Mouse (Mus musculus) midbrain, embryonic 11.5 days (tissue): ENCODE measurements at regions not wholly inside any gene's neighbourhood (a gene's known extent, or its start where the extent isn't known, plus 50 kb on each side); places are given as distances from the start of the nearest gene placed in this dataset.

ENCODE experiments used
- ATAC-seq: fragments of 200-750 bp; cut with Nextera tagmentation; 2 replicates; pipeline ENCODE4 v1.8.0; 2017; ENCODE audit warnings: moderate TSS enrichment, moderate library complexity; ENCODE audit not compliant: low FRiP score
- DNase-seq: peaks from one replicate; pipeline ENCODE4 v3.0.0; 2015; ENCODE audit warnings: low spot score; ENCODE audit errors: missing footprints
- H3K27ac ChIP-seq: fragments of 300-500 bp; sonication (generic); 2 replicates; pipeline ENCODE4 v1.5.1; 2014; ENCODE audit warnings: low read depth, low read length
- H3K27me3 ChIP-seq: fragments of 300-500 bp; sonication (generic); 2 replicates; pipeline ENCODE4 v1.6.1; 2014; ENCODE audit warnings: mild to moderate bottlenecking, low read length, moderate library complexity, mixed read lengths; ENCODE audit not compliant: control insufficient read depth, insufficient read depth
- H3K36me3 ChIP-seq: fragments of 300-500 bp; sonication (generic); 2 replicates; pipeline ENCODE4 v1.6.1; 2014; ENCODE audit warnings: mild to moderate bottlenecking, low read length, moderate library complexity, mixed read lengths; ENCODE audit not compliant: control insufficient read depth, insufficient read depth
- H3K4me1 ChIP-seq: fragments of 300-500 bp; sonication (generic); 2 replicates; pipeline ENCODE4 v1.6.1; 2014; ENCODE audit warnings: low read length; ENCODE audit not compliant: control insufficient read depth, insufficient read depth
- H3K4me2 ChIP-seq: fragments of 300-500 bp; sonication (generic); 2 replicates; pipeline ENCODE4 v1.6.1; 2014; ENCODE audit warnings: mild to moderate bottlenecking, moderate library complexity
- H3K4me3 ChIP-seq: fragments of 300-500 bp; sonication (generic); 2 replicates; pipeline ENCODE4 v1.5.1; 2014; ENCODE audit warnings: low read depth, low read length
- H3K9ac ChIP-seq: fragments of 300-500 bp; sonication (generic); 2 replicates; pipeline ENCODE4 v1.6.1; 2014; ENCODE audit warnings: low read length
- H3K9me3 ChIP-seq: fragments of 300-500 bp; sonication (generic); 2 replicates; pipeline ENCODE4 v1.6.1; 2016; ENCODE audit warnings: low read length; ENCODE audit not compliant: control insufficient read depth
- WGBS: fragments of 180-500 bp; shearing (Covaris S2); extraction: QIAGEN DNeasy Blood & Tissue Kit; methylation state at CpG from one replicate; pipeline ENCODE4 v1.1.7; 2014; 5-methylcytosine and 5-hydroxymethylcytosine counted together

DNA sequence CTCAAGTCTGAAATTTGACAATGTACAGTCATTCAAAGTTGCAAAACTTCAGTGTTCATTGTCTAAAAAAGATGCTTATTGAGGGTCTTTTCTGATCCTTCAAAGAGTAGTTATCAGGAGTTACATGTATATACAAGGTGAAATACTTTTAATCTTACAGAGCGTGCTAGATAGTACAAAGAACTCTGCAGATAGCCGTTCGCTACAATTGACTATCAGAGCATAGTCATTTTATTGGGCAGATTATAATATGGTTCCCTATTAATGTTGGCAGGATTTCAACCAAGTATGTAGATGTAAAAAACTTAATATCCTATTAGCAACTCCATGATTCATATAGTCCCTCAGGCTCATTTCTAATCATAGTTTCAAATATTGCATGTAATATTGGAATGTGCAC is 1114.7 kb upstream of the Cited2 start:
- Histone ChIP-seq H3K4me3 (no peak overlapping the region), H3K4me2 (no peak overlapping the region), H3K4me1 (no peaks in the 10 kb centered on the region), H3K36me3 (no peaks in the 10 kb centered on the region), H3K27me3 (no peaks in the 10 kb centered on the region), H3K27ac (no peak overlapping the region), H3K9ac (no peak overlapping the region), H3K9me3 (no peaks in the 10 kb centered on the region)
- 91% methylated on average over 3 of the region's 3 CpGs for WGBS
- DNase-seq (no peak), ATAC-seq (no peak)

DNA sequence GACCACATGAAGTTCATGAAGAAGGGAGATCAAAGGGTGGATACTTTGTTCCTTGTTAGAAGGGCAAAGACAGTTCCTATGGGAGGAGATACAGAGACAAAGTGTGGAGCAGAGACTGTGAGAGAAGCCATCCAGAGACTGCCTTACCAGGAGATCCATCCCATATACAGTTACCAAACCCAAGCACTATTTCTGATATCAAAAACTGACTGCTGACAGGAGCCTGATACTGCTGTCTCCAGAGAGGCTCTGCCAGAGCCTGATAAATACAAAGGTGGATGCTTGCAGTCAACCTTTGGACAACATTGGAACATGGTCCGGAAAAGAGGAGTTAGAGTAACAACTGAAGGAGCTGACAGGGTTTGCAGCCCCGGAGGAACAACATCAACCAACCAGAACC is 1104.3 kb upstream of the Cited2 start:
- H3K9me3 ChIP-seq: no peaks in the 10 kb centered on the region
- no peak overlapping the region for H3K4me3 ChIP-seq
- no peak overlapping the region for H3K9ac ChIP-seq
- no peak for ATAC-seq
- no peaks in the 10 kb centered on the region for H3K4me1 ChIP-seq
- no peaks in the 10 kb centered on the region for H3K27me3 ChIP-seq
- WGBS: 79% methylated on average over 2 of the region's 2 CpGs
- no peak overlapping the region for H3K27ac ChIP-seq
- H3K4me2 ChIP-seq: no peak overlapping the region
- no peak for DNase-seq
- no peaks in the 10 kb centered on the region for H3K36me3 ChIP-seq

- no peaks in the 10 kb centered on the region for H3K36me3 ChIP-seq
- no peaks in the 10 kb centered on the region for H3K9me3 ChIP-seq
- WGBS: 86% methylated on average over 2 of the region's 2 CpGs
- DNase-seq (no peak), ATAC-seq (no peak)
- no peak overlapping the region for H3K27ac ChIP-seq
- no peak overlapping the region for H3K4me3 ChIP-seq
- no peak overlapping the region for H3K4me2 ChIP-seq
- H3K27me3 ChIP-seq: no peaks in the 10 kb centered on the region
- H3K9ac ChIP-seq: no peak overlapping the region
- no peaks in the 10 kb centered on the region for H3K4me1 ChIP-seq
These were observed 1103.4 kb upstream of the Cited2 start for GRCm38 (mm10) chr10:16619584-16619983.

- Histone ChIP-seq H3K27ac (no peak overlapping the region), H3K9ac (no peak overlapping the region), H3K9me3 (no peaks in the 10 kb centered on the region), H3K4me1 (no peaks in the 10 kb centered on the region), H3K27me3 (no peaks in the 10 kb centered on the region), H3K36me3 (no peaks in the 10 kb centered on the region), H3K4me3 (no peak overlapping the region), H3K4me2 (no peak overlapping the region)
- ATAC-seq: no peak
- 73% methylated on average over 6 of the region's 6 CpGs for WGBS
- no peak for DNase-seq
These were observed 1102.0 kb upstream of the Cited2 start for GRCm38 (mm10) chr10:16620804-16621559.

DNA sequence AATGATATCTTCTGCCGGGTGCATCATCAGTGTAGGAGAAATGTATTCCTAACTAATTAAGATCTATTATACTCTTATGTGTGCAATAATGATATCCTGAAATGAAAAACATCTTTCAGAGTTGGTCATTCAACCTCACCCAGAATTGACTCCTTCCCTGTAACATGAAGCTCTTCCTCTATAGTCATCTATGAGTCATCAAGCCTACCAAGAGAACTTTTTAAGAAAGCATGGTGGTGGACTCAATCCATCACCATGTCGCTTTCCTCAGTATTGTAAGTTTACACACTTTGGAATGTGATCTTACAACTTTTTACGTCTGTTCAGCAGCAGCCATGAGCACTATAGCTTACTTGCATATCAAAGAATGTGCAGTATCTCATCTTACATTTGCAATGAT is 1100.2 kb upstream of the Cited2 start:
- Histone ChIP-seq H3K36me3 (no peaks in the 10 kb centered on the region), H3K9ac (no peak overlapping the region), H3K4me1 (no peaks in the 10 kb centered on the region), H3K27me3 (no peaks in the 10 kb centered on the region), H3K4me3 (no peak overlapping the region), H3K4me2 (no peak overlapping the region), H3K9me3 (no peaks in the 10 kb centered on the region), H3K27ac (no peak overlapping the region)
- 90% methylated on average over 3 of the region's 3 CpGs for WGBS
- DNase-seq (no peak), ATAC-seq (no peak)

DNA sequence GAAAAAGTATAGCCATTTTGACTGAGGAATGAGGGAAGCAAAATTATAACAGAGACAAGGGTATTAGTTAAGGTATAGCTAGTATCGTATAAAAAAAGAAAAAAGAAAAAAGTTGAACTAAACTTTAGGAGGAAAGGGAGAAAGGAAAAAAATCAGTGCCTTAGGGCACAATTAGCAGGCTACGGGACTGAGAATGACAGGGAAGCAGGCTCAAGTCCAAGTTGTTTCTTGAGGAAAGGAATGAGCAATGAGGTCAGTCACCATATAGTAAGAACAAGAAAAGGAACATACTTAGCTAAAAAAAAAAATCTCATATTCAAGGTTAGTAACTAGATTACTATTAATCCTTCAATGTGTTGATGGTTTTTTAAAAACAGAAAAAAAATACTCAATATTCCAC is 1089.8 kb upstream of the Cited2 start:
- Histone ChIP-seq H3K27me3 (no peaks in the 10 kb centered on the region), H3K27ac (no peak overlapping the region), H3K9me3 (no peaks in the 10 kb centered on the region), H3K4me3 (no peak overlapping the region), H3K4me2 (no peak overlapping the region), H3K9ac (no peak overlapping the region), H3K4me1 (peaks cover 2% of the 10 kb centered on the region; the same call in 1 of the 2 replicates), H3K36me3 (no peaks in the 10 kb centered on the region)
- 88% methylated on average over 2 of the region's 2 CpGs for WGBS
- DNase-seq: no peak
- ATAC-seq: no peak

GRCm38 (mm10) chr10:16635463-16635862 is 1087.6 kb upstream of the Cited2 start:
- H3K27ac ChIP-seq: no peak overlapping the region
- 79% methylated on average over 2 of the region's 2 CpGs for WGBS

GRCm38 (mm10) chr10:16637006-16637405 is 1086.0 kb upstream of the Cited2 start:
- Histone ChIP-seq H3K9me3 (no peaks in the 10 kb centered on the region), H3K4me3 (no peak overlapping the region), H3K36me3 (no peaks in the 10 kb centered on the region), H3K4me1 (peaks cover 3% of the 10 kb centered on the region; the same call in 1 of the 2 replicates), H3K4me2 (no peak overlapping the region), H3K27ac (no peak overlapping the region), H3K27me3 (no peaks in the 10 kb centered on the region), H3K9ac (no peak overlapping the region)
- ATAC-seq (0 out of 2 replicates have a peak, but pooled peaks have one; percentile 35), DNase-seq (peak; percentile 85)

More at GRCm38 (mm10) chr10:16635463-16635862, 1087.6 kb upstream of the Cited2 start:
- Histone ChIP-seq H3K9ac (no peak overlapping the region), H3K27me3 (no peaks in the 10 kb centered on the region), H3K4me1 (peaks cover 3% of the 10 kb centered on the region; the same call in 1 of the 2 replicates), H3K4me3 (no peak overlapping the region), H3K36me3 (no peaks in the 10 kb centered on the region), H3K4me2 (no peak overlapping the region), H3K9me3 (no peaks in the 10 kb centered on the region)
- DNase-seq: no peak
- ATAC-seq: no peak

DNA sequence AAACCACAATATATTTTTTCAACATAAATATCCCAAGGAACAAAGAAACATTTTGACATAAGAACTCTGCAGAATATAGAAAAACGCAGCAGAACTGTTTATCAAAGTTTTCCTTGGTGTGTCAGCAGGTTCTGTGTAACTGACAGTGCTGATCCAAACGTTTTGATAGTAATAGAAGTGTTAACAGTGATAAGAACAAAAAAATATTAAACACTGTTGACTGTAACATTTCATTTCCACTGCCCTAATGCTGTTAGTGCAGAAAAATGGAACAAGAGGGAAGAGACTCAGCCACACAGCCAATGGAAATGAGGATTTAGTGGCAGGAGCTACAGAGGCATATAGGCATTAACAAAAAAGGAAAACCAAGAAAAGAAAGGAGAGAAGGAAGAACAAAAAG is 1084.9 kb upstream of the Cited2 start:
- Histone ChIP-seq H3K27ac (no peak overlapping the region), H3K4me3 (no peak overlapping the region), H3K9ac (no peak overlapping the region), H3K27me3 (no peaks in the 10 kb centered on the region), H3K4me1 (peaks cover 3% of the 10 kb centered on the region; the same call in 1 of the 2 replicates), H3K36me3 (no peaks in the 10 kb centered on the region), H3K9me3 (no peaks in the 10 kb centered on the region), H3K4me2 (no peak overlapping the region)
- ATAC-seq: no peak
- 20% methylated on average over 2 of the region's 2 CpGs for WGBS
- peak; percentile 83 for DNase-seq
